Mouse (Mus musculus) MEL (cell line): Measurements from ENCODE around the gene Cldn13. TPM values are rescaled to one million over a fixed set of nuclear protein-coding genes. Genes with fewer than 3 reads are reported as not detected.

Source experiments
- DNase-seq: peaks from one replicate; pipeline ENCODE4 v3.0.0; 2011; ENCODE audit warnings: low read depth, low spot score
- H3K27ac ChIP-seq: 2 replicates; pipeline ENCODE4 v1.5.1; 2012; ENCODE audit warnings: low read depth, mild to moderate bottlenecking, control low read depth, low read length, moderate library complexity; ENCODE audit not compliant: control insufficient read depth
- H3K27me3 ChIP-seq, 2 experiments: fragments of 150-350 bp in 1 of 2; sonication (generic) in 1 of 2; 2 replicates each; pipeline ENCODE4 v1.6.1; 2012; ENCODE audit warnings: low read length in 2 of 2, mild to moderate bottlenecking in 2 of 2, improper control_type of control experiment in 1 of 2, moderate library complexity in 1 of 2; ENCODE audit not compliant: insufficient read depth in 2 of 2, control insufficient read depth in 1 of 2
- H3K36me3 ChIP-seq, 2 experiments: 2 replicates each; pipeline ENCODE4 v1.6.1; 2012 to 2014; ENCODE audit warnings: low read length in 2 of 2, improper control_type of control experiment in 1 of 2, inconsistent platforms in 1 of 2, mild to moderate bottlenecking in 1 of 2; ENCODE audit not compliant: insufficient read depth in 2 of 2, control insufficient read depth in 1 of 2
- H3K4me1 ChIP-seq, 2 experiments: fragments of 150-350 bp in 1 of 2; sonication (generic) in 1 of 2; 2 replicates each; pipeline ENCODE4 v1.6.1; 2012; ENCODE audit warnings: low read length in 2 of 2, improper control_type of control experiment in 1 of 2, mild to moderate bottlenecking in 1 of 2; ENCODE audit not compliant: insufficient read depth in 2 of 2, control insufficient read depth in 1 of 2
- H3K4me3 ChIP-seq, 2 experiments: fragments of 150-350 bp in 1 of 2; sonication (generic) in 1 of 2; 2 replicates each; pipeline ENCODE4 v1.5.1; 2012; ENCODE audit warnings: low read depth in 2 of 2, low read length in 2 of 2, mild to moderate bottlenecking in 2 of 2, moderate library complexity in 2 of 2, control low read depth in 1 of 2, improper control_type of control experiment in 1 of 2; ENCODE audit not compliant: control insufficient read depth in 1 of 2, insufficient read depth in 1 of 2
- H3K79me2 ChIP-seq: 2 replicates; pipeline ENCODE4 v1.6.1; 2012; ENCODE audit warnings: mild to moderate bottlenecking, low read length, moderate library complexity; ENCODE audit not compliant: control insufficient read depth, poor library complexity, insufficient read depth
- H3K9ac ChIP-seq: 2 replicates; pipeline ENCODE4 v1.6.1; 2012; ENCODE audit warnings: low read depth, mild to moderate bottlenecking, control low read depth, low read length, moderate library complexity; ENCODE audit not compliant: control insufficient read depth, poor library complexity, severe bottlenecking
- H3K9me3 ChIP-seq: fragments of 150-350 bp; sonication (generic); replicated peaks from 2 replicates; pipeline ENCODE4 v1.6.1; 2012; ENCODE audit warnings: mild to moderate bottlenecking, low read length, improper control_type of control experiment, moderate library complexity; ENCODE audit not compliant: insufficient read depth
- BHLHE40 ChIP-seq: IDR thresholded peaks from 2 replicates; pipeline ENCODE4 v1.6.1; 2012; ENCODE audit warnings: low read depth, mild to moderate bottlenecking, inconsistent platforms, low read length, improper control_type of control experiment, borderline replicate concordance
- CTCF ChIP-seq, 3 experiments: IDR thresholded peaks in 2 of 3; conservative IDR thresholded peaks in 1 of 3; 2 replicates each; pipeline ENCODE4 v1.5.1; 2011 to 2012; ENCODE audit warnings: low read length in 3 of 3, low read depth in 2 of 3, mild to moderate bottlenecking in 2 of 3, improper control_type of control experiment in 1 of 3, inconsistent platforms in 1 of 3, mixed read lengths in 1 of 3, moderate library complexity in 1 of 3; ENCODE audit not compliant: control insufficient read depth in 1 of 3, insufficient read depth in 1 of 3, poor library complexity in 1 of 3, severe bottlenecking in 1 of 3
- E2F4 ChIP-seq: IDR thresholded peaks from 2 replicates; pipeline ENCODE4 v1.6.1; 2011; ENCODE audit warnings: low read depth, low read length, improper control_type of control experiment, borderline replicate concordance
- ELF1 ChIP-seq: IDR thresholded peaks from 2 replicates; pipeline ENCODE4 v1.6.1; 2014; ENCODE audit warnings: low read depth, mild to moderate bottlenecking, inconsistent platforms, low read length, improper control_type of control experiment, moderate library complexity
- ETS1 ChIP-seq: IDR thresholded peaks from 2 replicates; pipeline ENCODE4 v1.6.1; 2012; ENCODE audit warnings: low read depth, mild to moderate bottlenecking, inconsistent platforms, low read length, improper control_type of control experiment, moderate library complexity
- HCFC1 ChIP-seq: IDR thresholded peaks from 2 replicates; pipeline ENCODE4 v1.6.1; 2012; ENCODE audit warnings: low read depth, mild to moderate bottlenecking, inconsistent platforms, low read length, improper control_type of control experiment, moderate library complexity
- KAT2A ChIP-seq: conservative IDR thresholded peaks from 2 replicates; pipeline ENCODE4 v1.6.1; 2012; ENCODE audit warnings: low read depth, low read length, improper control_type of control experiment, inconsistent platforms
- MAZ ChIP-seq: IDR thresholded peaks from 2 replicates; pipeline ENCODE4 v1.6.1; 2012; ENCODE audit warnings: low read depth, mild to moderate bottlenecking, inconsistent platforms, low read length, improper control_type of control experiment
- MYB ChIP-seq: IDR thresholded peaks from 2 replicates; pipeline ENCODE4 v1.6.1; 2011; ENCODE audit warnings: mild to moderate bottlenecking, low read depth, low read length, improper control_type of control experiment
- MYC ChIP-seq: IDR thresholded peaks from 2 replicates; pipeline ENCODE4 v1.6.1; 2011; ENCODE audit warnings: low read depth, mild to moderate bottlenecking, low read length, improper control_type of control experiment, moderate library complexity
- RAD21 ChIP-seq: IDR thresholded peaks from 2 replicates; pipeline ENCODE4 v1.6.1; 2011; ENCODE audit warnings: mild to moderate bottlenecking, low read depth, low read length, improper control_type of control experiment
- RCOR1 ChIP-seq: IDR thresholded peaks from 2 replicates; pipeline ENCODE4 v1.6.1; 2012; ENCODE audit warnings: low read depth, mild to moderate bottlenecking, inconsistent platforms, low read length, improper control_type of control experiment
- TBP ChIP-seq: IDR thresholded peaks from 2 replicates; pipeline ENCODE4 v1.8.0; 2011; ENCODE audit warnings: low read depth, low read length, improper control_type of control experiment
- TCF12 ChIP-seq: IDR thresholded peaks from 2 replicates; pipeline ENCODE4 v1.6.1; 2014; ENCODE audit warnings: low read depth, mild to moderate bottlenecking, inconsistent platforms, low read length, improper control_type of control experiment, moderate library complexity
- UBTF ChIP-seq: IDR thresholded peaks from 2 replicates; pipeline ENCODE4 v1.6.1; 2012; ENCODE audit warnings: low read depth, mild to moderate bottlenecking, inconsistent platforms, low read length, improper control_type of control experiment, moderate library complexity, borderline replicate concordance; ENCODE audit not compliant: insufficient read depth
- USF2 ChIP-seq, 2 experiments: IDR thresholded peaks; 2 replicates each; pipeline ENCODE4 v1.6.1; 2011 to 2012; ENCODE audit warnings: improper control_type of control experiment in 2 of 2, low read length in 2 of 2, borderline replicate concordance in 1 of 2, inconsistent platforms in 1 of 2, low read depth in 1 of 2, mild to moderate bottlenecking in 1 of 2; ENCODE audit not compliant: insufficient read depth in 1 of 2
- ZC3H11A ChIP-seq: IDR thresholded peaks from 2 replicates; pipeline ENCODE4 v1.6.1; 2012; ENCODE audit warnings: low read depth, mild to moderate bottlenecking, inconsistent platforms, low read length, improper control_type of control experiment
- ZNF384 ChIP-seq: IDR thresholded peaks from 2 replicates; pipeline ENCODE4 v1.6.1; 2012; ENCODE audit warnings: low read depth, mild to moderate bottlenecking, inconsistent platforms, low read length, improper control_type of control experiment
- polyA plus RNA-seq, 2 experiments: library from polyadenylated mRNA; stranded (reverse) in 1 of 2; unstranded in 1 of 2; fragments of >175 nt in 1 of 2; fragments of >200 nt in 1 of 2; gene quantifications; 2 replicates each; pipeline versions ENCODE4 v1.2.1 to v1.2.4; 2012; ENCODE audit warnings: low replicate concordance in 2 of 2, low read depth in 1 of 2; ENCODE audit not compliant: insufficient read length in 2 of 2, insufficient read depth in 1 of 2, missing spikeins in 1 of 2
- total RNA-seq: library from RNA; depleted of rRNA; stranded (reverse); fragments of 300-350 nt; gene quantifications from 2 replicates; pipeline ENCODE4 v1.2.3, GENCODE M21; 2012

The Cldn13 gene
- total and polyA plus RNA-seq, 3 experiments = 5.7 to 13.1 TPM; not detected in 1

- H3K9me3 ChIP-seq = no peaks in the 10 kb centered on the region
- TF ChIP-seq ZC3H11A (no peak), MYC (no peak), CTCF (IDR thresholded peaks at IDR 0.05 in 2 of 3, conservative IDR thresholded peaks at IDR 0.05 in 1 of 3; ENCODE audit: control insufficient read depth in 1 of 3, insufficient read depth in 1 of 3, low read depth in 2 of 3, low read length in 3 of 3, poor library complexity in 1 of 3, severe bottlenecking in 1 of 3) (no peak), KAT2A (no peak), TBP (no peak), UBTF (no peak), ETS1 (no peak), BHLHE40 (no peak), RCOR1 (no peak), TCF12 (no peak), ELF1 (no peak), ZNF384 (no peak), USF2 (IDR thresholded peaks at IDR 0.05; ENCODE audit: borderline replicate concordance in 1 of 2, insufficient read depth in 1 of 2, low read depth in 1 of 2, low read length in 2 of 2) (no peak), E2F4 (no peak)
- TF ChIP-seq, all 39 proteins: peak for 0
- H3K4me1 ChIP-seq = no peaks in the 10 kb centered on the region
- no peak for DNase-seq
- H3K27me3 ChIP-seq = peaks cover 0 to 6% of the 10 kb centered on the region in 2 experiments; a peak in 3 of 4 replicates
- H3K36me3 ChIP-seq = no peaks in the 10 kb centered on the region
- H3K4me3 ChIP-seq = no peak overlapping the region
- H3K79me2 ChIP-seq = no peaks in the 10 kb centered on the region
- no peak overlapping the region for H3K27ac ChIP-seq
- no peak overlapping the region for H3K9ac ChIP-seq
Observed at GRCm38 (mm10) chr5:134951053-134951884, 35.9 kb upstream of the Cldn13 start.

GRCm38 (mm10) chr5:134948085-134948439 lies 32.7 kb upstream of the Cldn13 start:
- TF ChIP-seq UBTF (no peak), MYC (no peak), HCFC1 (no peak), ZC3H11A (no peak), MAZ (no peak), RAD21 (no peak), MYB (no peak)
- H3K27me3 ChIP-seq = peaks cover 0 to 6% of the 10 kb centered on the region in 2 experiments; a peak in 3 of 4 replicates
- no peaks in the 10 kb centered on the region for H3K9me3 ChIP-seq
- no peak for DNase-seq
- no peaks in the 10 kb centered on the region for H3K4me1 ChIP-seq
- no peak overlapping the region for H3K4me3 ChIP-seq
- no peak overlapping the region for H3K9ac ChIP-seq
- H3K79me2 ChIP-seq = no peaks in the 10 kb centered on the region
- H3K36me3 ChIP-seq = no peaks in the 10 kb centered on the region
- H3K27ac ChIP-seq = no peak overlapping the region
